9 mouse cellular contexts compared by ENCODE assay signal in the genomic region with DNA sequence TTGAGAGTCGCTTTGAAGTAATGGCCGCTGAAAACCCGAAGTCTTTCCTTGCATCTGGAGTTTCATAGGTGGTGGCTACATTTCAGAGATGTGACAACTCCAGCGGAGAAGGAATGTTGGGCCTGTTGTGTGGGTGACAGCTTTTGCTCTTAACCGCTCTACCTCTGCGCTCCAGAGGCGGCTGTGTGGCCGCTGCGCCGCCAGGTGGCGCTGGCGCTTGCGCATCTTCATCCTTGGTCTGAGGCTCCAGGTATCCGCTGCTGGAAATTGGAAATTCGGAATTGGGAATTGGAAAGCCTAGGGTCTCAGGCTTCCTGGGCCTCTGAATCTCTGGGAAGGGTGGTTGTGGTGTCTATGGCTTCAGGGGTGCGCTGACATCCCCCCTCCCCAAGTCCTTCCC.
DNase-seq lines count a peak whose midpoint lies in the region; ATAC-seq and TF ChIP-seq lines count a peak whose summit lies in the region.
"Had no signal": no experiment of that assay in that cellular context is flagged by ENCODE, and none has a peak within 500 bp of the region (broad histone marks: within the 10 kb centered on the region; RNA-seq: fewer than 3 reads in every experiment).

No protein-coding gene starts in this region.

- H3K9me3 ChIP-seq in kidney, embryonic 16.5 days (ENCODE audit: low read length) = no peaks in the 10 kb centered on the region
- H3K9me3 ChIP-seq in hindbrain, embryonic 14.5 days (ENCODE audit: control insufficient read depth, low read length) = no peaks in the 10 kb centered on the region
- H3K9me3 ChIP-seq: embryonic facial prominence, embryonic 12.5 days had no signal

- no peaks in the 10 kb centered on the region for H3K36me3 ChIP-seq in kidney, embryonic 16.5 days (ENCODE audit: insufficient read depth, low read length)
- H3K36me3 ChIP-seq in hindbrain, embryonic 14.5 days (replicated peaks; ENCODE audit: control insufficient read depth, insufficient read depth) = no peaks in the 10 kb centered on the region
- H3K36me3 ChIP-seq: embryonic facial prominence, embryonic 12.5 days had no signal

- no peaks in the 10 kb centered on the region for H3K4me1 ChIP-seq in kidney, embryonic 16.5 days (ENCODE audit: insufficient read depth, low read length)
- H3K4me1 ChIP-seq in hindbrain, embryonic 14.5 days (replicated peaks; ENCODE audit: control insufficient read depth, insufficient read depth, low read length) = no peaks in the 10 kb centered on the region
- H3K4me1 ChIP-seq in olfactory bulb, adult 2 months (ENCODE audit: control insufficient read depth, insufficient read depth, low read length) = peaks cover 15% of the 10 kb centered on the region
- H3K4me1 ChIP-seq: embryonic facial prominence, embryonic 12.5 days had no signal

- no peak overlapping the region for H3K4me3 ChIP-seq in kidney, embryonic 16.5 days (ENCODE audit: low read length)
- no peak overlapping the region for H3K4me3 ChIP-seq in hindbrain, embryonic 14.5 days (replicated peaks; ENCODE audit: low read length)
- H3K4me3 ChIP-seq in olfactory bulb, adult 2 months (ENCODE audit: insufficient read depth, low read depth, low read length) = no peak overlapping the region
- H3K4me3 ChIP-seq: embryonic facial prominence, embryonic 12.5 days had no signal

- intact Hi-C loops in left cerebral cortex, postnatal 36 days (cut with DNase I) = loop anchor here (2.0 to 5.0 kb wide), 2 partner anchors 205 to 559 kb away; no protein-coding TSS in a partner anchor

- no peak overlapping the region for H3K27ac ChIP-seq in kidney, embryonic 16.5 days (ENCODE audit: low read length)
- H3K27ac ChIP-seq in hindbrain, embryonic 14.5 days = no peak overlapping the region
- H3K27ac ChIP-seq in olfactory bulb, adult 2 months (ENCODE audit: insufficient read depth, low read depth, low read length) = no peak overlapping the region
- H3K27ac ChIP-seq: embryonic facial prominence, embryonic 12.5 days had no signal

- peak; percentile 51 for DNase-seq in kidney, adult 18-20 months
- peak; percentile 52 for DNase-seq in adrenal gland, adult 2 months
- DNase-seq in embryo, embryonic 11 days = peak; percentile 81
- peak; percentile 90 for DNase-seq in hindbrain, embryonic 14.5 days (ENCODE audit: low spot score)
- DNase-seq in left cerebral cortex, postnatal 36 days (ENCODE audit: low spot score in 2 of 2) = peak; percentile 78 to 85
- DNase-seq in c-Kit-positive CD71-positive TER-119-positive erythroid progenitor cells, embryonic 14.5 days (ENCODE audit: low spot score) = no peak

- TF ChIP-seq CTCF in olfactory bulb, adult 2 months (IDR thresholded peaks at IDR 0.05; ENCODE audit: insufficient read depth, low read depth, low read length) = peak; percentile 98

- no peaks in the 10 kb centered on the region for H3K27me3 ChIP-seq in kidney, embryonic 16.5 days (ENCODE audit: insufficient read depth, low read length)
- peaks cover 5% of the 10 kb centered on the region; the same call in 1 of the 2 replicates for H3K27me3 ChIP-seq in hindbrain, embryonic 14.5 days (ENCODE audit: control insufficient read depth, insufficient read depth, low read length)
- H3K27me3 ChIP-seq: embryonic facial prominence, embryonic 12.5 days had no signal

- no peak overlapping the region for H3K9ac ChIP-seq in kidney, embryonic 16.5 days (replicated peaks; ENCODE audit: low read length)
- H3K9ac ChIP-seq in hindbrain, embryonic 14.5 days = no peak overlapping the region
- H3K9ac ChIP-seq: embryonic facial prominence, embryonic 12.5 days had no signal

- no peak overlapping the region for H3K4me2 ChIP-seq in kidney, embryonic 16.5 days (replicated peaks; ENCODE audit: low read depth, low read length)
- no peak overlapping the region for H3K4me2 ChIP-seq in hindbrain, embryonic 14.5 days (replicated peaks)
- H3K4me2 ChIP-seq: embryonic facial prominence, embryonic 12.5 days had no signal

- WGBS in kidney, embryonic 16.5 days = 7% methylated on average over 16 of the region's 16 CpGs
- WGBS in hindbrain, embryonic 14.5 days = 8% methylated on average over 16 of the region's 16 CpGs
- WGBS in olfactory bulb, adult 2 months = 7% methylated on average over 16 of the region's 16 CpGs

- no peak for TF ChIP-seq POLR2A in olfactory bulb, adult 2 months (IDR thresholded peaks at IDR 0.05; ENCODE audit: insufficient read depth, low read depth, low read length)

- no peak for ATAC-seq in kidney, embryonic 16.5 days (ENCODE audit: low FRiP score, low TSS enrichment)
- ATAC-seq in hindbrain, embryonic 14.5 days (ENCODE audit: low FRiP score) = 0 out of 2 replicates have a peak, but pooled peaks have one; percentile 55
